Mouse (Mus musculus): Measurements from ENCODE around the gene Dexi.

GRCm38 (mm10) chr16:10489483-10489882 lies 53.4 kb downstream of the Dexi start:
- TF ChIP-seq ZC3H11A (IDR thresholded peaks at IDR 0.05; ENCODE audit: low read depth, low read length) (no peak), EP300 (IDR thresholded peaks at IDR 0.05; ENCODE audit: low read depth in 1 of 2, low read length in 2 of 2) (no peak), UBTF (IDR thresholded peaks at IDR 0.05; ENCODE audit: borderline replicate concordance, insufficient read depth, low read depth, low read length) (no peak), CTCF (IDR thresholded peaks at IDR 0.05 in 2 of 3, conservative IDR thresholded peaks at IDR 0.05 in 1 of 3; ENCODE audit: control insufficient read depth in 1 of 3, insufficient read depth in 1 of 3, low read depth in 2 of 3, low read length in 3 of 3, poor library complexity in 1 of 3, severe bottlenecking in 1 of 3) (no peak), POLR2A (IDR thresholded peaks at IDR 0.05; ENCODE audit: control insufficient read depth in 1 of 2, insufficient read depth in 1 of 2, low read depth in 1 of 2, low read length in 2 of 2, poor library complexity in 1 of 2) (no peak), ZKSCAN1 (IDR thresholded peaks at IDR 0.05; ENCODE audit: low read depth, low read length) (no peak), CHD2 (IDR thresholded peaks at IDR 0.05; ENCODE audit: low read length) (no peak), NRF1 (IDR thresholded peaks at IDR 0.05; ENCODE audit: insufficient read depth, low read depth, low read length, poor library complexity, severe bottlenecking) (no peak), RAD21 (IDR thresholded peaks at IDR 0.05; ENCODE audit: low read depth, low read length) (no peak), SMC3 (IDR thresholded peaks at IDR 0.05; ENCODE audit: low read depth, low read length) (no peak), USF1 (IDR thresholded peaks at IDR 0.05; ENCODE audit: low read depth, low read length) (no peak), BHLHE40 (IDR thresholded peaks at IDR 0.05; ENCODE audit: borderline replicate concordance, low read depth, low read length) (no peak), ZNF384 (IDR thresholded peaks at IDR 0.05; ENCODE audit: low read depth, low read length) (no peak), POLR2AphosphoS2 (IDR thresholded peaks at IDR 0.05; ENCODE audit: low read length) (no peak)
